Mouse (Mus musculus) adrenal gland, adult 18-20 months (tissue): ENCODE measurements around the gene Unc119. TPM values are rescaled to one million over a fixed set of nuclear protein-coding genes. Genes with fewer than 3 reads are reported as not detected.

ENCODE experiments used
- DNase-seq, 2 experiments: peaks; one replicate each; pipeline ENCODE4 v3.0.0; 2021 to 2022; ENCODE audit warnings: low spot score in 2 of 2
- long read RNA-seq, 2 experiments: library from polyadenylated mRNA; stranded (forward); transcript quantifications; one replicate each; pipeline ENCODE4 v2.0.0; 2021
- total RNA-seq, 2 experiments: library from RNA; stranded (reverse); gene quantifications; 1 replicate in 1 of 2; 2 replicates in 1 of 2; pipeline ENCODE4 v1.2.3; 2021

The Unc119 gene
- 10 to 100 TPM; 25.8 to 29.0 TPM for total RNA-seq
- long read RNA-seq, experiment 1, transcript Unc119-201 (5 exons, 1,329 nt) = major isoform, 16 of 21 reads
- long read RNA-seq, experiment 1, partial matches to known transcripts = 1 of 21 reads
- long read RNA-seq, experiment 1, other reads (novel, unspliced or antisense) = 3 of 21 reads
- long read RNA-seq, experiment 2, transcript Unc119-201 (5 exons, 1,329 nt) = major isoform, 66 of 83 reads
- long read RNA-seq, experiment 2, partial matches to known transcripts = 5 of 83 reads
- long read RNA-seq, experiment 2, other reads (novel, unspliced or antisense) = 8 of 83 reads

GRCm38 (mm10) chr11:78343381-78344327 is at the start of gene Unc119:
TSS of gene Unc119 (plus strand) at chr11:78343482.
- DNase-seq = peak; percentile 84 to 85

GRCm38 (mm10) chr11:78294585-78294984 is 48.7 kb upstream of the Unc119 start:
- no peak for DNase-seq

- DNase-seq = no peak
These were observed 42.4 kb upstream of the Unc119 start for GRCm38 (mm10) chr11:78300917-78301316.

DNA sequence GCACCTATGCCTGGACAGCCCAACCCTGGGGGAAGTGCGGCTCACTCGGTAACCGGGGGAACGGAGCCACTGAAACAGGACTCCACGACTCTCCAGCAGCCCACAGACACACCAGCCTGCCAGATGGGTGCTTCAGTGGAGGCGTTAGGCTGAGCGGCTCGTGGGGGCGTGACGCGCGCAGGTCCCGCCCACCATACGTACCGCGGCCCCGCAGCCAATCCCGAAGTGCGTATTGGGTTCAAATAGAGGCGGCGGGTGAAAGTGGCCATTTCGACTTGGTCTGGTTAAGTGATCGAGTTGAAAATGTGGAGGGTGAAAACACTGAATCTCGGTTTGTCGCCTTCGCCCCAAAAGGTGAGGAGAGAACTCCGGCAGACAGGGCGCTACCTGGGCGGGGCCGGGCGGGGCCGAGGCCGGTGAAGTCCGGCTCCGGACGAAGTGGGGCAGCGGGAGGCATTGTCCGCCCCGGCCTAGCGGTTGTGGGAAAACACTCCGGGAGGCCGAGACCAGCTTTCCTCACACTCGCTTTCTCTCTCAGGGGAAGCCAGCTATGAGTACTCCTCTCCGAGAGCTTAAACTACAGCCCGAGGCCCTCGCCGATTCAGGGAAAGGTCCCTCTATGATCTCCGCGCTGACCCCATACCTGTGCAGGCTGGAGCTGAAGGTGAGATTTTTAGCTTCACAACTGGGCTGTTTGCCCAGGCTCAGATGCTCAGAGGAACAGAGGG is 41.8 kb upstream of the Unc119 start, which contains the start of gene Spag5:
Gene Spag5, plus strand, starts transcription at position 173 of the 728 bp plus-strand sequence.
- peak; percentile 85 to 86 for DNase-seq

GRCm38 (mm10) chr11:78305272-78305671 is 38.0 kb upstream of the Unc119 start:
- no peak for DNase-seq

DNA sequence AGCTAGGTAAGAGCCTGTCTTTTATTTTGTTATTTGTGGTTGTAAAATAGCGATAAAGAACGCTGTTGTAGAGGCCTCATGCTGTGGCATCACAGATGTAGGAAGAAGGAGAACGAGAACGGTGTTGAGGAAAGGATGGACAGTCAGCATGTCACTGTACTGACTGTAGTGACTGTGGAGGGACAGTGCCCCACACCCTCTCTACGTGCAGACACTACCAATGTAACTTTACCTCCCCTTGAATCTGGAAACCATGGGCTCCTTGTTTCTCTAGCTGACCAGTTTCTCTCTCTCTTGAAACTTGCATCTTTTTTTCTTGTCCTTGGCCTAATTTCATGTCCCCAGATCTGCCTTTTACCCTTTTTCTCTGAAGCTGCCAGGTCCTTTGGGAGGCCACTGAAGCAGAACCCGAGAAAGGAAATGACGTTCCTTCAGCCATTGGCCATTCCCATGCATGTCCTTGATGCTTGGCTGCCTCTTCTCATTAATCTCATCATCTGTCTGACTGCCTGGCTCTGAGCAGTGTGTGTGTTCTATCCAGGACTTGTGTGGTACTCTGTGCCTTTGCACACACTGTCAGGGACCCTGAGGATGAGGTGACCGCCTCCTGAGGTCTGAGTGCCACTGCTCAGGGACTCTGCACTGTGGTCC is 32.3 kb upstream of the Unc119 start:
- DNase-seq = no peak

DNA sequence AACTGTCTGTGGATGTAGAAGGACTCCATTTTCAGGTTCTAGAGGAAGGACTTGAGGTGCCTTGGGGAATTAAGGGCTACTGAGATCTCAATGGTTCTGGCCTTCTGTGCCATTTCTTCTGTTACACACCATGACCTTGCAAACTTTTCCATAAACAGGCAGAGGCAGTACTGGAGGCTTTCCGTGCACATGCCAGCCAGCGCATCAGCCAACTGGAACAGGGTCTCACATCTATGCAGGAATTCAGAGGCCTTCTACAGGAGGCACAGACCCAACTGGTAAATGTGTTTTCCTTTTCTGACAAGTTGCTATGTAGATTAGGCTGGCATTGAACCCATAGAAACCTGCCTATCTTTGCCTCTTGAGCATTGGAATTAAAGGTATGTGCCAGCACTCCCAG is 29.6 kb upstream of the Unc119 start:
- no peak for DNase-seq

GRCm38 (mm10) chr11:78318411-78318810 is 24.9 kb upstream of the Unc119 start:
- no peak for DNase-seq

- DNase-seq = no peak
These were observed 21.0 kb upstream of the Unc119 start for GRCm38 (mm10) chr11:78322076-78322831.

- DNase-seq = peak; percentile 60 to 75
These were observed 20.4 kb upstream of the Unc119 start, which contains the start of gene Aldoc for GRCm38 (mm10) chr11:78322860-78323259. TSS of gene Aldoc (plus strand) at chr11:78322968.

DNA sequence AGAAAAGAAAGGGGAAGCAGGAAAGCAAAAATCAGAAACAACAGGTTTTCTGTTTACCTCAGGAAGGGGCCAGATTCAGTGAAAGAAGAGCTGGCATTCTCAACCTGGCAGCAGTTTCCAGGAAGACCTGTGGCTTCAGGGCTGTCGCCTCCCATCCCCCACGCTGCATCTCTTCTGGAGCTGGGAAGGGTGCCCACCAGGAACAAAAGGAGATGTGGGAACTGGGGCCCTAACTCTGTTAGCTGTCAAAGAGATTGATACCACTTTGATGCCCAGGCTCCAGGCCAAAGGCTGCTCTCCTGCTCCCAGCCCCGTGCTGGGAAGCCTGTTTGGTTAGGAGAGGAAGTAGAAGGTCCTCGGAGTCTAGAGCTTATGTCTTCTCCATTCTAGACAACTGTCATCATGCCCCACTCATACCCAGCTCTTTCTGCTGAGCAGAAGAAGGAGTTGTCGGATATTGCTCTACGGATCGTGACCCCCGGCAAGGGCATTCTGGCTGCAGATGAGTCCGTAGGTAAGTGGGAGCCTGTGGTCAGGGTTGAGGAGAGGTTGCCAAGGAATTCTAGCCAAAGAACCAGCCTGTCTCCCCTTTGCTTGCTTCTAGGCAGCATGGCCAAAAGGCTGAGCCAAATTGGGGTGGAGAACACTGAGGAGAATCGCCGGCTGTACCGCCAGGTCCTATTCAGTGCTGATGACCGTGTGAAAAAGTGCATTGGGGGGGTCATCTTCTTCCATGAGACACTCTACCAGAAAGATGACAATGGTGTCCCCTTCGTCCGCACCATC is 19.1 kb upstream of the Unc119 start:
- DNase-seq = no peak

GRCm38 (mm10) chr11:78324965-78325364 is 18.3 kb upstream of the Unc119 start:
- DNase-seq = no peak

GRCm38 (mm10) chr11:78327215-78327614 is 16.1 kb upstream of the Unc119 start:
- DNase-seq = no peak

GRCm38 (mm10) chr11:78327634-78328511 is 15.4 kb upstream of the Unc119 start, which contains the start of gene Pigs:
TSS of gene Pigs (plus strand) at chr11:78328415.
- peak; percentile 94 to 95 for DNase-seq

- no peak for DNase-seq
These were observed 14.7 kb upstream of the Unc119 start for GRCm38 (mm10) chr11:78328512-78329056.

- no peak for DNase-seq
These were observed 10.6 kb upstream of the Unc119 start for GRCm38 (mm10) chr11:78332676-78333075.

DNA sequence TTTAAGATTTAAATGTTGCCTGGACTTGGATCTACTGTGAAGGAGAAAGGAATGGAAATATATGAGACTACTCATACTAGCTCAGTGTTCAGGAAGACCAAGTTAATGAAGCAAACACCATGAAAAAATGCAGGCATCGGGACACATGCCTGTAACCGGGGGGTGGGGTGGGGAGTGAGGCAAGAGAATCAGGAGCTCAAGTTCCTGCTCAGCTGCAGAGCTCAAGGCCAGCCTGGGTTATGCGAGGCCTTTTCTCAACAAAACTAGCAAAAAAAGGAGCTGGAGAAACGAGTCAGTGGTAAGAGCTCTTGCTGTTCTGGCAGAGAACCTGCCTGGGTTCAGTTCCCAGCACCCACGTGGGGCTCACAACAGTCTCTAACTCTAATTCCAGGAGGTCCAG is 9.3 kb upstream of the Unc119 start:
- no peak for DNase-seq

DNA sequence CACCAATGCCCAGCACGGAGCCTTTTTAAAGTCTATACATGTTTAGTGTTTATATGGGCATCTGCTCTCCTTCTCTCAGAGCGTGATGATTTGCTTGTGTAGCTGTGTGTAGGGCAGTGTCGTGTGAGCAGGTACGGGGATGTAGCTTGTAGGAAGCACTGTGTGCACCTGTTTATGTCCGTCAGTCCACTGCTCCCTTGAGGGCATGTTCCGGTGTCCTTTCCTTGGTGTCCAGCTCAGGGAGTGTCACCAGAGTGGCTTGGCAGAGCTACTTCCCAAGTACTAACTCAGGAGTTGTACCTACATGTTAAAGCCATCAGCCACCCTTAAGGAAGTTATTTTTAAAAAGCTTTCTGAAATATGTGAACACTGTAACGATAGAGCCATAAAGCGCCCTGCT is 6.2 kb upstream of the Unc119 start:
- no peak for DNase-seq
